Mouse (Mus musculus) thymus, postnatal 25 days (tissue): ENCODE measurements around the gene Elk3.

Source experiments
- DNase-seq: peaks from one replicate; pipeline ENCODE4 v3.0.0; 2022

Elk3 gene

GRCm38 (mm10) chr10:93328321-93328720 is 17.4 kb upstream of the Elk3 start:
- DNase-seq: no peak

- no peak for DNase-seq
Observed at GRCm38 (mm10) chr10:93327187-93327586, 16.3 kb upstream of the Elk3 start.

GRCm38 (mm10) chr10:93326741-93327100 is 15.8 kb upstream of the Elk3 start:
- peak; percentile 55 for DNase-seq

- DNase-seq: peak; percentile 11
Observed at GRCm38 (mm10) chr10:93325804-93326740, 15.1 kb upstream of the Elk3 start.

- DNase-seq: peak; percentile 21
Observed at GRCm38 (mm10) chr10:93325369-93325768, 14.4 kb upstream of the Elk3 start.

- DNase-seq: no peak
Observed at GRCm38 (mm10) chr10:93324438-93324837, 13.5 kb upstream of the Elk3 start.

- no peak for DNase-seq
Observed at GRCm38 (mm10) chr10:93323659-93324058, 12.7 kb upstream of the Elk3 start.

- no peak for DNase-seq
Observed at GRCm38 (mm10) chr10:93321763-93322162, 10.8 kb upstream of the Elk3 start.

- DNase-seq: no peak
Observed at GRCm38 (mm10) chr10:93320148-93320547, 9.2 kb upstream of the Elk3 start.

GRCm38 (mm10) chr10:93319526-93320063 is 8.7 kb upstream of the Elk3 start:
- no peak for DNase-seq

- DNase-seq: no peak
Observed at GRCm38 (mm10) chr10:93316909-93317308, 6.0 kb upstream of the Elk3 start.

GRCm38 (mm10) chr10:93311576-93311975 is 641 bp upstream of the Elk3 start:
- DNase-seq: no peak

GRCm38 (mm10) chr10:93309934-93310621 is 857 bp downstream of the Elk3 start:
- DNase-seq: peak; percentile 83

- DNase-seq: peak; percentile 67
Observed at GRCm38 (mm10) chr10:93309131-93309933, 1.6 kb downstream of the Elk3 start.

GRCm38 (mm10) chr10:93306367-93306766 is 4.6 kb downstream of the Elk3 start:
- no peak for DNase-seq

GRCm38 (mm10) chr10:93305946-93306345 is 5.0 kb downstream of the Elk3 start:
- no peak for DNase-seq

- DNase-seq: no peak
Observed at GRCm38 (mm10) chr10:93303231-93303630, 7.7 kb downstream of the Elk3 start.

GRCm38 (mm10) chr10:93301831-93302230 is 9.1 kb downstream of the Elk3 start:
- no peak for DNase-seq

- peak; percentile 36 for DNase-seq
Observed at GRCm38 (mm10) chr10:93298208-93298607, 12.7 kb downstream of the Elk3 start.

- peak; percentile 42 for DNase-seq
Observed at GRCm38 (mm10) chr10:93297774-93298173, 13.2 kb downstream of the Elk3 start.

- peak; percentile 73 for DNase-seq
Observed at GRCm38 (mm10) chr10:93294547-93295219, 16.3 kb downstream of the Elk3 start.

- DNase-seq: no peak
Observed at GRCm38 (mm10) chr10:93293621-93294020, 17.3 kb downstream of the Elk3 start.
